Mouse (Mus musculus) lung, postnatal 25 days (tissue): ENCODE data around the gene Tgfb3.

ENCODE experiments used
- DNase-seq: peaks from one replicate; pipeline ENCODE4 v3.0.0; 2022; ENCODE audit warnings: low spot score

Tgfb3 gene

GRCm38 (mm10) chr12:86078176-86078552 is 677 bp downstream of the Tgfb3 start:
- no peak for DNase-seq

DNA sequence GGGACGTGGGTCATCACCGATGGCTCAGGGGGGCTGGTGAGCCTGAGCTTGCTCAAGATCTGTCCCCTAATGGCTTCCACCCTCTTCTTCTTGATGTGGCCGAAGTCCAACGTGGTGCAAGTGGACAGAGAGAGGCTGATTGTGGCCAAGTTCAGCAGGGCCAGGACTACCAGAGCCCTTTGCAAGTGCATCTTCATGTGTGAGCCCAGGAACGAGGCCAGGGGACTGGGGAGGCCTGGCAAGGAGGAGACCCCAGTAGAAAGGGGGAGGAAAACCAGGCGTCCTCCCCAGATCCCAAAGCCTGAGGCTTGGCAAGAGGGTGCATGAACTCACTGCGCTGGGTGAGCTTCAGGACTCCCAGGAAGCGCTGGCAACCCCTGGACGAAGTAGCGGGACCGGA is 1.1 kb downstream of the Tgfb3 start:
- no peak for DNase-seq

DNA sequence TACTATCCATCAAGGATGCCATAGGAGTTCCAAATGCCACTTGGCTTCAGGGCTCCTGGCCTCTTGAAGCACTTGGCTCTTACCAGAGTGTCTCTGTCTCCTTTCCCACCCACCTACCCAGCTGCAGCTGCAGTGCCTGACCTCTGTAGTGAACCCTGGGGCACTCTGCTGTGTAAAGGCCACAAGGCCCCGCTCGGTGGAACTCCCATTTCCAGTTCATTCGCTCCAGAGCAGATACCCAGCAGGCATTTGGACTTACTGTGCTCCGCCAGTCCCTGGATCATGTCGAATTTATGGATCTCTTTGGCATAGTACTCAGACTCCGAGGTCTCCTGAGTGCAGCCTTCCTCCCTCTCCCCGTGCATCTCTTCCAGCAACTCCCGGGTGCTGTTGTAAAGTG is 1.5 kb downstream of the Tgfb3 start:
- DNase-seq: no peak

DNA sequence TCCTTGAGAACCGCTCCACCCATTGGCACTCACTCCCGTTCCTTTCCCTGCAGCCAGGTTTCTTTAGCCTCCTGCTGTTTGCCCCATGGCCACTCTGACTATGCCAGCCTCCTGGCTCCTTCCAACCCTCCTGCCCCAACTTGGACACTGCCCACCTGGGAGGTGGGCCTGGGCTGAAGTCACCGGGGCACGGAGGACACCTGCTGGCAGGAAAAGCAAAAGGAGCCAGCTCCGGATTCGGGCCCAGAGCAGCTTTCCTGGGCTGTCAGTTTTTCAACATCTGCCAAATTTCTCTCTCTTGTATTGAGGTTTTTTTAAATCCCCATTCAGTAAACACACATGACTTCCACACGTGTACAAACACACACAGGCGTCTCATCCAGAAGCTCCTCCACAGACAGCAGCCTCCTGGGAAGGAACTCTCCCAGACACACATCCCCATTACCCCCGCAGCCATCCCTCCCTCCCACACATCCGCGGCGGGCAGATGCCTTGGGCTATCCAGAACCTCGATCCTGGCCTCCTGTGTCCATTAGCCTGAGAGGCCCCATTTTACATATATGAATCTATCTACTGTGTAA is 2.4 kb downstream of the Tgfb3 start:
- DNase-seq: peak; percentile 37

DNA sequence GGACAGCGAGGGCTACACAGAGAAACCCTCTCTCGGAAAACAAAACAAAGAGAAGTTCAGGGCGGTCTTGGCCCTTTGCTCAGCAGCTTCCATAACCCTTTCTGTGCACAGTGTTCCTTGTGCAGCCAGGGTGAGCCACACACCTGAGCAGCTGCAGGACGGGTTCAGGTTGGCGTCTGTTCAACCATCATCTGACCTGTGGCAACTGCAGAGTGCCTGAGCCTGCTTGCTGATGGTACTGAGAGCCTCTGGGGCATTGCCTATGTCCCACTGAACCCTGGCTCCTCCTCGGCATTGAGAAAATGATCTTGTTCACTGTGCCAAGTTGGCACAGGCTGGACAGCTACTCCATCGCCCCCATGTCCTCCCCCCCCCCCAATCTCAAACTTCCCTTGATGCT is 3.5 kb downstream of the Tgfb3 start:
- no peak for DNase-seq

GRCm38 (mm10) chr12:86074681-86075080 is 4.2 kb downstream of the Tgfb3 start:
- no peak for DNase-seq

DNA sequence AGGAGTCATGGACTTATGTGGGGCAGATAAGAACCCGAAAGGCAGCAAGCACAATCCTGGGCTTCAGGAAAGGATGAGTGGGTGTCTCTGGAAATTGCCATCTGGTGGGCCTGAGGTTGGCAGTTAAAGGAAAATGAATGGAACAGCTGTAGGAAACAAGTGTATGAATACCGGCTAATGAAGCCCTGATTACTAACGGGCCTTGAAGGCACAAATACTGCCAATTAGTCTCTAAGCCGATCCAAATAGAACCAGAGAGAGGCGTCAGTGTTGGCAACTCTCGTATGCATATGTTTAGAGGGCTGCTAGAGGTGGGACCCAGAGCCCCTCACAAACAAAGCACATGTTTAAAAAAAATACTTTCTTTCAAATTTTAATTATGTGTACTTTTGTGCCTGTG is 7.4 kb downstream of the Tgfb3 start:
- DNase-seq: no peak

DNA sequence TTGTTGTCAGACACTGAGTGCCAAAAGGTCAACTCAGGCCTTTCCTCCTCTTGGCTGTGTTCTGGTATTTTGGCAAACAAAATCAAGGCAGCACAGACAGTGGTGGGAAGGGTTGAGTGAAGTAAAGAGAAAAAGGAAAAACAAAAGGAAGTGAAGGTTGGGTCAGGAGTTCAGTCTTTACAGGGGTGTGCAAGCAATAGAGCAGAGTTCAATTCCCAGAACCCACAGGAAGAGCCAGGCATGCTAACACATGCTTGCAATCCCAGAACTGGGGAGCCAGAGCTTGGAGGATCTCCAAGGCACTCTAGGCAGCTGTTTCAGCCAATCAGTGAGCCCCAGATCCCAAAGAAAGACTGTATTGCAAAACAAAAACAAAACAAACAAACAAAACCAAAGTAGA is 14.0 kb downstream of the Tgfb3 start:
- no peak for DNase-seq

DNA sequence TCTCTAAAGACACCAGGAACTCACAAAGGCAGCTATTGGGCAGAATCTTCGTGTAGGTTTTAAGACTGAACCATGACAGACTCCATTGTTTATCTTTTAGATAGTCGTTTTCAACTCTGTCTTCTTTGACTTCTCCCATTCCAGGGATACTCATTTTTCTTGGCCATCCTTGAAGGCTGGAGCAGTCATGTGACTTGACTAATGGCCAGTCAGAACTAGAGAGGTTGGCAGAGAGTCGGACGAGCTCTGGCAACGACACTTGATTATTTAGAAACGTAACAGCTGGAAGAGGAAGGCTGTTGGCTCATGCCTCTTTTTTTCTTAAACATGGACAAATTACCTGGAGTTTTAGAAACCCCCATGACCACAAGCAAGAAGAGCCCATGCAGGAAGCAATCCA is 19.5 kb downstream of the Tgfb3 start:
- peak; percentile 30 for DNase-seq

GRCm38 (mm10) chr12:86057516-86057915 is 21.3 kb downstream of the Tgfb3 start:
- DNase-seq: no peak

DNA sequence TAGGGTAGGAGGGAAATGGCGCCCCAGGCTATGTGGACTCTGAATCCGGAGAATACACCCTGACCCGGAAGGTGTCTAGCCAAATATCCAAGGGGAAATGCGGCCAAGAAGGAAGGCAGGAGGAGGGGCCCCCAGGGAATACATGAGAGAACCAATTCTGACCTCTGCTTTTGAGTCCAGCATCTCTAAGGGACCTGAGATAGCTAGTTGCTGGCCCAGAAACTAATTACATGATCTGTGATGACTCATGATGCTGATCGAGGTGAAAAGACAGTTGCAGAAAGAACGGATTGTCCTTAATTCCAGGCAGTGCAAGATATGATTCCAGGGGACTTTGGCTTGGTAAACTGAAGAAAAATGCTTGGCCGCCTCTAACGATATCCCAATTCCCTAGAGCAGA is 21.9 kb downstream of the Tgfb3 start:
- no peak for DNase-seq

DNA sequence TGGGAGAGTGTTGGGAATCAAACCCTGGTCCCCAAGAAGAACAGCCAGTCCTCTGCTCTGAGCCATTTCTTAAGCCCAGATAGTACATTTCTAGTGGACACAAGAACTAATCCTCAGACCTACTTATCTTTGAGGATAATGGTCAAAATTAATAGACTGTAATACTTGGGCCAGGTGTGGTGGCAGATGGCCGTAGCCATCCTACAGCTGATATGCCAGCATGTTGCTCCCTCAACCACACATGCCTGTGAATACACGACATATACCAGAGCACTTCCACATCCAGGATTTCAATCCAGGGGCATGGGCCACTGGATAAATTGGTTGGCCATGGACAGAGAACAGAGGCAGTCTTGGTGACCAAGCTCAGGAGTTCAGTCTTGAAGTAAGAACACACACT is 23.5 kb downstream of the Tgfb3 start:
- DNase-seq: no peak

GRCm38 (mm10) chr12:86051477-86051876 is 27.4 kb downstream of the Tgfb3 start:
- no peak for DNase-seq

- DNase-seq: no peak
These were observed 29.0 kb downstream of the Tgfb3 start for GRCm38 (mm10) chr12:86049813-86050212.

DNA sequence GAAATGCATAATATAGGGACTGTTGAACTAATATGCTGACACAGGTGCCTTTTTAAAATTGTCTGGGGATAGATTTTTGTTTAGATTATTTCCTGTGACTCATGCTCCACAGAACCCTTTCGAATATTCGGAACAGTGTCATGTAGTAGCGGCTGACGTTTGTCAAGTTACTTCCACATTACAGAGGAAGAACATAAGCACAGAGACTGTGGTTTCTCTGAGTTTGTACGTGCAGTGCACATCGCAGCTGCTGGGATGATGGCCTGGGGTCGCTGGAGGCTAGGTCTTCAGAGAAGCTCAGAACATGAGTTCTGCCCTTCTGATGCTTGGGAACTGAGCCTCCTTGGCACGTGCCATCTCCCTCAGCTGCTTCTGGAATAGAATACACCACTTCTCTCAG is 31.5 kb downstream of the Tgfb3 start:
- DNase-seq: no peak

- no peak for DNase-seq
These were observed 32.1 kb downstream of the Tgfb3 start for GRCm38 (mm10) chr12:86046776-86047175.

DNA sequence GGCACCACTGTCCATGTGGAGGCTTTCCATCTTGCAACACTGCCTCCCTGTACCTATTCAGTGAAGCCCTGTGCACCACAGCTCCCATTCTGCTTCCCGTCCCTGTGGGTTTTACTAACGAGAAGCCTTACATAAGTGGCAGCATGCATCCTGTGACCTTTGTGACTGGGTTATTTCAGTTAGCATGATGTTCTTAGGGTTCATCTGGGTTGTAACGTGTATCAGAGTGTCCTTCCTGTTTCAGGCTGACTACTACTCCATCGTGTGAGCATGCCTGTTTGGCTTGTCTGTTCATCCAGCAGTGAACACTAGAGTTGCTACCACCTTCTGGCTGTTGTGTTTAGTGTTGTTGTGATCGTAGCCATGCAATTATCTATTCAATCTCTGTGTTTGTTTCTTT is 32.7 kb downstream of the Tgfb3 start:
- DNase-seq: no peak

DNA sequence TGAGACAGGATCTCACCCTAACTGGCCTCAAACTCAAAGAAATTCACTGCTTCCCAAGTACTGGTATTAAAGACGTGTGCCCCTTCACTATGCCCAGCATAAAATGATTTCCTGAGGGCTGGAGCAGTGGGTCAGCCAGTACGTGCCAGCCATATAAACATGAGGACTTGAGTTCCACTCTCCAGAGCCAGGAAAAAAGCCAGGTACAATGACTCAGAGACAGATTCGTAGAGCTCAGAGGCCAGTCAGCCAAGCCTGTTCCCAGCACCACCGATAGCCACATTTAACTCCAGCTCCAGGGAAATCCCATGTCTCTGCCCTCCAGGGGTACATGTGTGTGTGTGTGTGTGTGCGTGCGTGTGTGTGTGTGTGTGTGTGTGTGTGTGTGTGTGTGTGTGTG is 39.1 kb downstream of the Tgfb3 start:
- DNase-seq: no peak

DNA sequence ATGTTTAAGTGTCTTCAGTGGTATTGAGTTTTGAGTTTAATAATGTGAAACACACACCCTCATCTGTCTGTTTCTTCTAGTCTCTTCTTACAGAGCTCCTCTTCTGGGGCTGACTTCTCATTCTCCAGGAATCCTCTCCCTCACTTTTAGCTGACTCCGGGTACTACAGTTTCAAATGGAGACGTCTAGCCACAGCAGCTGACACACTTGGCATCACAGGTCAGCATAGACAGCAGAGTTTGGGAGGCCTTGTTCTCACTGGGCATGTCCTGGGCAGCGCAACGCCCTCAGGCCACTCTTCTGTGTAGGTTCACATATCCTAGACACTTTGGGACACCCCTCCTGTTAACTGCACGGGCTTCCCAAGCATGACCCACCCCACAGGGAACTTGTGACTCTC is 39.8 kb downstream of the Tgfb3 start:
- no peak for DNase-seq

DNA sequence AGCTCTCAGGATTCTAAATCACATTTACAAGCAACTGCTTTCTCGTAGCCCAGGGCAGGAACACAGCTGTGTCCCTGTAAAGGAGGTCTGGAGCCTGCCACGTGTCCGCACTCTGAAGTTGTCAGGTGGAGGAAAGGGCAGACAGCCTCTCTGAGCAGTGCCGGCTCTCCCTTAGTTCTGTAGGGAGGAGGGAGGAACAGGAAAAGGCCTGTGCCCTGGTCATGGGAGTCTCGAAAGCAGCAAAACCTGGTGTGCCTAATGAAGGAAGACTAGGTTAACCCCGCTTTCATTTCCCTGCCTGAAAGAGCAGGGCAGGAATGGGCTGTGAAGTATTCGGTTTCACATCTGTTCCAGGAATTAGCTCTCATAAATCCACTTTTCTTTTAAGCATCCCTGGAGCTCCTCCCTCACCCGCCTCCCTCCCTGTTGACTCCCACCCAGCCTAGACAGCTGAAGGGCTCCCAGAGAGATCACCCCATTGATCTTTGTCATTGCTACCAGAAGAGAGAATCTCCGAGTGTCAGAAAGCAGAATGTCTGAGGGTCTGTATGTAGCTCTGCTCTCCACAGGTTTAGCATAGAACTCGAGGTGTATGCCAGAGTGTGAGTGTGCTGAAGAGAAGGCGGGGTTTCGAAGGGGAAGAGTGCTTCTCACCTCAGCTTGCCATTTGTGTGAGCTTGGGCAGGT is 41.5 kb downstream of the Tgfb3 start:
- DNase-seq: no peak

DNA sequence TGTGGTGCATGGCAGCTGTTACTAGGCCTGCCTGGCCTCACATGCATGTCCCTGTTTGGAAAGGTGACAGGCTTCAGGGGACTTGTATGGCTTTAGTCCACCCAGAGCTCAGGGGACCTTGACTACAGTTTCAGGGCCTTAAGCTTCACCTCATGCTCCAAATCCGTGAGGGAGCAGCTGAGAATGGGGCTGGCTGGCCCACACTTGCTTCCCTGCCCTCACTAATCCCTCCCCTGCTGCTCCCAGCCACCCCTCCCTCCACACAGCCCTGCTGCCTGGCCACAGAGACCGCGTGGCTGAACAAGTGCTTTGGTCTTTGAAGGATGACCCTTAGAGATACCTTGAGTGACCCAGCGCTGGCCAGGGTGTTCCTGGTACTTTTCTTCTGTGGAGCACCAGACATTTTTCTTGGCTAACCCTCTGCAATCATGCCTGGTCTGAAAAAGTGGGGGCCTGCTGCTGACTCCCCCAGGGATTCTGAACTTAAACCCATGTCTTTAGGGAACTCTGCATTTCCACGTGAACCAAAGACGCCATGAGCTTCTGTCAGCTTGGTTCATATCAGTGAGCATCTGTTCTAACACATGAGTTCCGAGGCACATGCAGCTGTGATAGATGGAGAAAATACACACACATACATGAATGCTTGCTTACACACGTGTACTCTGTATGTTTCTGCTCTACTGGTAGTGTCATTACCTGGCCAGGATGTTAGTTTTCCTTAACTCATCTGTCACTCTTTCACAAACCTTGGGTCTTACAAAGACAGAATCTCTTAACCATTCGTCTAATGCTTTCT is 42.3 kb downstream of the Tgfb3 start:
- DNase-seq: no peak

DNA sequence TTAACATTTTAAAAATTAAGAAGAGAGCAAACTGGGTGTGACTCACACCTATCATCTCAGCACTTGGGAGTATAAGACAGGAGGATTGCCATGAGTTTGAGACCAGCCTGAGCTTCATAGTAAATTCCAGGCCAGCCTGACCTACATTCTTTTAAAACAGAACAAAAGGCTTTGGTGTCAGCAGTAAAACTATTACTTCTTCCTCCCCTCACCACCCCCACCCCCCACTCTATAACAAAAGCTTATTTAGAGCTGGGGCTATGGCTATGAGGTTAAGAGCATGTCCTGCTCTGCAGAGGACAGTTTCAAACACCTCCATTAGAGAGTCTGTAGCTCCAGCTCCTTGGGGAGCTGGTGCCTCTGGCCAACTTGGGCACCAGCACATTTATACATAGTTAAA is 43.3 kb downstream of the Tgfb3 start:
- no peak for DNase-seq

- no peak for DNase-seq
These were observed 47.9 kb downstream of the Tgfb3 start for GRCm38 (mm10) chr12:86030932-86031331.

- no peak for DNase-seq
These were observed 51.1 kb downstream of the Tgfb3 start for GRCm38 (mm10) chr12:86027747-86028146.
